Mouse (Mus musculus): ENCODE results near the gene Rapgef1. TPM values are rescaled to one million over a fixed set of nuclear protein-coding genes. Genes with fewer than 3 reads are reported as not detected.

Rapgef1 gene
- polyA plus RNA-seq, 1 experiment from 2014 or later = 11.2 TPM

Other genes starting within 250 kb of the Rapgef1 start
- 0.74 and 0.91 TPM in 2 replicates for gene Gm13420, start 132.0 kb downstream of the Rapgef1 start, polyA plus RNA-seq (2015; fragmentation: Nextera tagmentation; extraction: Ambion mirVana)
- gene Gm13547, start 139.6 kb downstream of the Rapgef1 start, polyA plus RNA-seq (2015; fragmentation: Nextera tagmentation; extraction: Ambion mirVana) = not detected in 2 replicates
- gene Coq4, start 167.8 kb downstream of the Rapgef1 start, polyA plus RNA-seq (2015; fragmentation: Nextera tagmentation; extraction: Ambion mirVana) = 34.5 and 34.6 TPM in 2 replicates
- gene Trub2, start 168.8 kb downstream of the Rapgef1 start, polyA plus RNA-seq (2015; fragmentation: Nextera tagmentation; extraction: Ambion mirVana) = 25.2 and 30.9 TPM in 2 replicates
- gene Slc27a4, start 182.9 kb downstream of the Rapgef1 start, polyA plus RNA-seq (2015; fragmentation: Nextera tagmentation; extraction: Ambion mirVana) = 22.0 and 23.6 TPM in 2 replicates
- 19.5 and 22.0 TPM in 2 replicates for gene Urm1, start 200.4 kb downstream of the Rapgef1 start, polyA plus RNA-seq (2015; fragmentation: Nextera tagmentation; extraction: Ambion mirVana)
- 38.3 and 38.9 TPM in 2 replicates for gene Cercam, start 249.4 kb downstream of the Rapgef1 start, polyA plus RNA-seq (2015; fragmentation: Nextera tagmentation; extraction: Ambion mirVana)

Measured in stomach, embryonic 16.5 days (tissue).